Mouse (Mus musculus) heart, adult 8-10 months (tissue): ENCODE results near the gene Spata2. TPM values are rescaled to one million over a fixed set of nuclear protein-coding genes. Genes with fewer than 3 reads are reported as not detected.
A peak's percentile ranks its signal among the peaks of the same experiment; 100 is the strongest.

ENCODE experiments used
- DNase-seq: peaks from one replicate; pipeline ENCODE4 v3.0.0; 2022; ENCODE audit warnings: low spot score
- total RNA-seq, 4 experiments: library from RNA; stranded (reverse); gene quantifications; 2 replicates each; pipeline ENCODE4 v1.2.4; 2022

Gene Spata2
- total RNA-seq, 4 experiments from 2014 or later, result 10.3 to 17.0 (median 15.9) TPM

DNA sequence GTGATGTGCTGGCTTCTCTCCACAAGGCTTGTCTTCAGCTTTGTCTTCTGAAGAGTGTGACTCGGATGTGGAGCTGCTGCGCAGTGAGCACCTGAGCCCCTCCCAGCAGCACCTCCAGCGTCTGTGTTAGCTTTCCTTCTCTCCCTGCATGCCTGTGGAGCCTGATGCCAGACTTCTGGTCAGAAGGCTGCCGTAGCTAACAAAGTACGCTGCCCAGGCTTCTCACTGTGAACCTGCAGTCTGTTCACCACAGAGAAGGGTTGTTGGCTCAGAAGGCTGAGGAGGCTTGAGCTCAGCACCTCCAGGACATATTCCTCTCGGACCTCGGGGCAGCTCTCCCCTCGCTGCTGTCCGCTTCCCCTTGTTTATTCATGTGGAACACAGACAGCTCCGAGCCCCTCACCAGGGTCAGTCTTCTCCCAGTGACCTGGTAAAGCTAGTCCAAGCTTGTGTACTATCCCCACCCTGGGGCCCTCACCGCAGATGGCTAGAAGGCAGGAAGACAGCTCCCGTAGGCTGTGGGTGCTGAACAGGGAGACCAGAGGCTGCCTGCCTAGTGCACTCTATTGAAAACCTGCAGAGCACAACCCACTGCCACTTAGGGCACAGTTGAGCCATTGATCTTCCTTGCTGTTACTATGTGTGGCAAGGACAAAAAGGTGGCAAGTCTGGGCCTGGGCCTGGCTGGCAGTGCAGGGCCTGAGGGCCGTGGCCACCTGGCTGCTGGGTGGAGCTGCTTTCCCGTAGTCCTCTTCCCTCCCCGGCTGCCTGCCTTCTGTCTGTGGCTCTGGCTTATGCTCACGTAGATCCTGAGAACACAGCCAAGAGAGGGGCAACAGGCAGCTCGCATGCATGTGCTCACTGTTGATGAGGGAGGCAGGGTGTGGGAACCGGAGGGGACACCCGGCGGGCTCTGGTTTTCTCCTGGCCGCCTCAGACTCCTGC, 43.1 kb downstream of the Spata2 start:
- no peak for DNase-seq

DNA sequence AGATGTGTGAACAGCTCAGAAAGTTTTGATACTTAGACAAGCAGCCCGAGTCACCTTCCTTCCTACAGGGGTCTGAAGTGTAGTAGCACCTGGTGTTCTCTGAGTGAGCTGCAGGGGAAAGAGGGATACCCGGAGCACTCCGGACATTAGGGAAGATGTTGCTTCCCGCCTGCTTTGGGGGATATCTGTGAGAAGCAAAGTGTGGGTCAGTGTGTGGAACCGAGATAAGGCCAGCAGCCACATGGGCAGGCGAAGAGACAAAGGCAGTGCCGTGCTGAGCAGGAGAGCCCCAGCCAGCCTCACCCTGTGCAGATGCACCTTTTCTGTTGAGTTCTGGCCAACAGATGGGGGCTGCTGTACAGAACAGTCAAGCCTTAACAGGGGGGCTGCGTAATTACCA, 45.1 kb downstream of the Spata2 start:
- DNase-seq, result no peak

- DNase-seq, result no peak
Observed at GRCm38 (mm10) chr2:167447207-167447606, 45.5 kb downstream of the Spata2 start.

DNA sequence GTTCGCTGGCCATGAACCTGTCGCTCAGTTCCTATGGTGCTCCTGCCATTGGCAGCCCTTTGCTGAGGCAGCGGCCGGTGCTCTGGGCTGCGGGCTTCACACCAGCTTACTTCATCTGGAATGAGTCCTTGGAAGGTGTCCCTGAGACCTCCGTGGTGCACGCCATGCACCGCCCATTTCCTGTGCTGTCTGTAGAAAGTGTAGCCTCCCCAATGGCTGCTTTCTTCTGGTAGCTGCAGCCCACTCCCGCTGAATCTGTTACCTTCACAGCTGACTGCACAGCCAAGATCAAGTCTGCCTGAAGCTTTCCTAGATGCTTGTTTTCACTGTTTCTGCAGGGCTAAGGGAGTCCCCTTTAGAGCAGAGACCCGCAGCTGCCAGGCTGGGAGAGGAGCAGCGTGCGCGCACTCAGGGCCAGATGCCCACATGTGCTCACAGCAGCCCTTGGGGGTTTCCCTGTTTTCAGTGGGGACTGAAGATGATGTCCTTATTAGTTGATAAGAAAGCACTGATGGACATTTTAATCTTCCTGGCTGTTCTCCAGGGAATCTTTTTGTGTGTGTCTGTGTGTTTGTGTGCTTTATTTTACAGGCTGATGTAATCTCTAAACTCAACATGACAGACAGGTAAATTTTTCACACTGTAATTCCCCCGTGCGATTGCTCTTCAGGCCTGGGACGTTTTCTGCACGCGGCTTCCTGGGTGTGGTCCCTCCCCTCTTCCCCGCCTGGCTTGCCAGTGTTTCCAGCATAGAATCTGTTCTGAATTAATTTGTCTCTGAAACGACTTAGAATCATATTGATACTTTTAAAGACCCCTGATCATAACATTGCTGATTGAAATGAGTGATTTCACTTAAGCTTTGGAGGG, 46.5 kb downstream of the Spata2 start:
- DNase-seq, result no peak

DNA sequence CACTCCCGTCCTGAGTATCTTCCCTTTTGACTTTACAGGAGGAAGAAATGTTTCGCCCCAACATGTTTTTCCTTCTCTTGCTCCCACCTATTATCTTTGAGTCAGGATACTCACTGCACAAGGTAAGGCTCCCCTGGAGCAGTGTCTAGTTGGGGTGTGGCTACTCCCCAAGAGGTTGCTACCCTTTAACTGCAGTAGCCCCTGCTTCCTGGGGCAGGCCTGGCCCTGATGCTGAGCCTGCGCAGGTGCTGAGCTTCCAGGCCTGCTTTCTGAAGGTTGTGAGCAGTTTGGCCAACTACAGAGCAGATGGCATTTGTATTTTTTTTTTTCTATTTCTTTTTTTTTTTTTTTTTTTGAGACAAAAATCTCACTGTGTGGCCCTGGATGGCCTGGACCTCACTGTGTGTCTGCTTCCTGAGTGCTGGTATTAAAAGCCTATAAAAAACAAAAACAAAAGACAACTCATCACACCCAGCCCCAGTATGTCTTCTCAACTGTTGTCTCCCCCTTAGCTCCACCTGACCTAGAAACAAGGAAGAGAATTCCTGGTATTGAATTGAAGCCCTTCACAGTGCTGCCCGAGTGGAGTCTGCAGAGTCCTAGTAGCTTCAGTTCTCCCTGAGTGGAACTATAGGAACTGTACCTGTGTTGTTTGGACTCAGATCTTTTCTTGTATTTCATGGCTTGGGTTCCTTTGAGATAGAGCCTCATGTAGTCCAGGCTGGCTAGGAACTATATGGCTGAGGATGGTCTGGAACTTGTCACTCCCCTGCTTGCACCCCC, 49.1 kb downstream of the Spata2 start:
- no peak for DNase-seq

- peak; percentile 43 for DNase-seq
Observed at GRCm38 (mm10) chr2:167439422-167439821, 53.3 kb downstream of the Spata2 start.

- DNase-seq, result no peak
Observed at GRCm38 (mm10) chr2:167436371-167436770, 56.3 kb downstream of the Spata2 start.

DNA sequence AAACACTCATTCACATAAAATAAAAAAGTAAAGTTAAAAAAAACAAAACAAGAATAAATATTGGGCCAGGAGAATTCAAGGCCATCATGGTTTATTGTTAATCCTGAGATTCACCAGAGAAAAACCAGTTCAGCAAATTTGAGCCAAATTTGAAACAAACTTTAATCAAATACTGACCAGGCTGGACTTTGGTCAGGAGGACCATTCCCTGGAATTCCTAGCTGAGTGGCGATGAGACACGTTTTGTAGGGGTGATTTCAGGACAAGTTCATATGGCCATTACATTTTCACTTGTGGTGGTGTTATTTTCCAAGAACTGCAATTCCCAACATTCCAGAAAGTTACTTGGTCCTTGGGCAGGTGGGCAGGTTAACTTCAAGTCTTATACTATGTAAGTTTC, 57.1 kb downstream of the Spata2 start:
- no peak for DNase-seq

- no peak for DNase-seq
Observed at GRCm38 (mm10) chr2:167434570-167434969, 58.1 kb downstream of the Spata2 start.

GRCm38 (mm10) chr2:167431418-167431776, 61.3 kb downstream of the Spata2 start:
- DNase-seq, result no peak

Other genes starting within 250 kb of the Spata2 start
- 10 to 100 TPM in 3 of 4 experiments, 1 to 10 TPM in 1; 8.9 to 12.8 (median 11.6) TPM for gene B4galt5, start 143.7 kb downstream of the Spata2 start, total RNA-seq
- gene Slc9a8, start 71.2 kb downstream of the Spata2 start, total RNA-seq, result 10 to 100 TPM; 24.6 to 30.5 (median 25.6) TPM
- gene Rnf114, start 242 bp downstream of the Spata2 start, total RNA-seq, result 10 to 100 TPM; 66.2 to 82.2 (median 75.4) TPM
- gene Snai1, start 45.3 kb upstream of the Spata2 start, total RNA-seq, result 1 to 10 TPM; 1.2 to 2.2 (median 1.4) TPM
- gene Ube2v1, start 139.2 kb upstream of the Spata2 start, total RNA-seq, result 100 to 1,000 TPM; 120 to 152 (median 139) TPM
- gene Gm20431, start 168.6 kb upstream of the Spata2 start, total RNA-seq, result 10 to 100 TPM; 15.3 to 19.4 (median 18.2) TPM
- gene Cebpb, start 196.0 kb upstream of the Spata2 start, total RNA-seq, result 100 to 1,000 TPM in 1 of 4 experiments, 10 to 100 TPM in 3; 55.1 to 104 (median 84.0) TPM
- gene Tmem189, start 196.9 kb upstream of the Spata2 start, total RNA-seq, result 10 to 100 TPM; 22.6 to 26.6 (median 23.4) TPM